In genomic region chr3:89435041-89435440, GRCm38 (mm10) we compare ENCODE assay signal across 16 mouse cellular contexts. TPM values are rescaled to one million over a fixed set of nuclear protein-coding genes. Genes with fewer than 3 reads are reported as not detected.
DNase-seq lines count a peak whose midpoint lies in the region; ATAC-seq and TF ChIP-seq lines count a peak whose summit lies in the region.
"Had no signal": no experiment of that assay in that cellular context is flagged by ENCODE, and none has a peak within 500 bp of the region (broad histone marks: within the 10 kb centered on the region; RNA-seq: fewer than 3 reads in every experiment).

No protein-coding gene starts in this region.

- dilution Hi-C loops in CH12.LX (cut with MboI; ENCODE audit: extremely low pct_ligation_motif_present, extremely low pct_unique_long_range_greater_than_20kb, low sequenced_read_pairs), result no loop called here

- DNase-seq in CH12.LX (ENCODE audit: extremely low read depth), result no peak
- peak; percentile 79 for DNase-seq in Muller cell, postnatal 12 days (ENCODE audit: inconsistent ontology term)
- no peak for DNase-seq in right cerebral cortex, postnatal 25 days
- DNase-seq in spleen, adult 12 weeks (ENCODE audit: low spot score), result no peak
- DNase-seq: adrenal gland, postnatal 14 days; cerebellum, postnatal 14 days; gastrocnemius, postnatal 36 days; heart, postnatal 4 days; lung, postnatal 14 days had no signal

- H3K4me1 ChIP-seq in hindbrain, embryonic 12.5 days, result peaks cover 34% of the 10 kb centered on the region
- peaks cover 44% of the 10 kb centered on the region for H3K4me1 ChIP-seq in hindbrain, embryonic 13.5 days (replicated peaks)
- H3K4me1 ChIP-seq in CH12.LX (ENCODE audit: control insufficient read depth in 1 of 2, insufficient read depth in 2 of 2), result peaks cover 9 to 40% of the 10 kb centered on the region in 2 experiments
- peaks cover 28% of the 10 kb centered on the region for H3K4me1 ChIP-seq in forebrain, embryonic 15.5 days

- peak overlapping the region; percentile 35; the same call in 1 of the 2 replicates for H3K27ac ChIP-seq in hindbrain, embryonic 12.5 days
- H3K27ac ChIP-seq in hindbrain, embryonic 13.5 days, result no peak overlapping the region; the same call in 1 of the 2 replicates
- H3K27ac ChIP-seq in CH12.LX (ENCODE audit: insufficient read depth, low read depth), result no peak overlapping the region
- peak overlapping the region; percentile 25 for H3K27ac ChIP-seq in forebrain, embryonic 15.5 days (replicated peaks)
- H3K27ac ChIP-seq: kidney, embryonic 15.5 days; liver, embryonic 14.5 days had no signal

- no peak overlapping the region; the same call in 1 of the 2 replicates for H3K9ac ChIP-seq in hindbrain, embryonic 12.5 days
- no peak overlapping the region for H3K9ac ChIP-seq in hindbrain, embryonic 13.5 days
- no peak overlapping the region for H3K9ac ChIP-seq in CH12.LX (ENCODE audit: insufficient read depth, low read depth)
- H3K9ac ChIP-seq in forebrain, embryonic 15.5 days (replicated peaks), result no peak overlapping the region
- H3K9ac ChIP-seq: heart, embryonic 12.5 days; kidney, embryonic 15.5 days; liver, embryonic 14.5 days had no signal

- H3K27me3 ChIP-seq in hindbrain, embryonic 12.5 days, result no peaks in the 10 kb centered on the region
- no peaks in the 10 kb centered on the region for H3K27me3 ChIP-seq in hindbrain, embryonic 13.5 days
- H3K27me3 ChIP-seq in CH12.LX (replicated peaks), result no peaks in the 10 kb centered on the region
- H3K27me3 ChIP-seq in forebrain, embryonic 15.5 days, result no peaks in the 10 kb centered on the region
- H3K27me3 ChIP-seq: heart, embryonic 12.5 days; kidney, embryonic 15.5 days had no signal

- 69% methylated on average over 7 of the region's 7 CpGs for whole genome bisulfite sequencing in hindbrain, embryonic 12.5 days
- WGBS in hindbrain, embryonic 13.5 days, result 69% methylated on average over 7 of the region's 7 CpGs
- 41% methylated on average over 7 of the region's 7 CpGs for WGBS in forebrain, embryonic 15.5 days

- no peak for ATAC-seq in hindbrain, embryonic 12.5 days (ENCODE audit: low FRiP score)
- no peak for ATAC-seq in hindbrain, embryonic 13.5 days (ENCODE audit: low FRiP score)
- no peak for ATAC-seq in forebrain, embryonic 15.5 days (replicated peaks)
- ATAC-seq in monocyte, adult 5-6 weeks (replicated peaks; ENCODE audit: insufficient number of reproducible peaks, low FRiP score, low TSS enrichment, poor library complexity, severe bottlenecking), result no peak

- no peak for TF ChIP-seq POLR2A in CH12.LX (IDR thresholded peaks at IDR 0.05; ENCODE audit: low read depth, low read length)

- in situ Hi-C loops in CH12.LX (cut with MboI; ENCODE audit: low pct_ligation_motif_present, low pct_unique_long_range_greater_than_20kb, low sequenced_read_pairs), result no loop called here

- H3K36me3 ChIP-seq in hindbrain, embryonic 12.5 days, result peaks cover 30% of the 10 kb centered on the region
- H3K36me3 ChIP-seq in hindbrain, embryonic 13.5 days, result peaks cover 29% of the 10 kb centered on the region
- H3K36me3 ChIP-seq in CH12.LX (replicated peaks in 1 of 2; ENCODE audit: control insufficient read depth in 1 of 2, insufficient read depth in 1 of 2, low read length in 1 of 2), result peaks cover 29 to 51% of the 10 kb centered on the region in 2 experiments
- H3K36me3 ChIP-seq in forebrain, embryonic 15.5 days, result peaks cover 31% of the 10 kb centered on the region

- peaks cover 19% of the 10 kb centered on the region for H3K79me2 ChIP-seq in CH12.LX (replicated peaks; ENCODE audit: control insufficient read depth, extremely low read depth, insufficient read depth, poor library complexity, severe bottlenecking)

- TF ChIP-seq EP300 in CH12.LX (IDR thresholded peaks at IDR 0.05; ENCODE audit: low read length), result no peak

- no peak overlapping the region for H3K4me2 ChIP-seq in hindbrain, embryonic 12.5 days (replicated peaks)
- no peak overlapping the region for H3K4me2 ChIP-seq in hindbrain, embryonic 13.5 days
- H3K4me2 ChIP-seq in CH12.LX (ENCODE audit: insufficient read depth, low read depth, poor library complexity, severe bottlenecking), result no peak overlapping the region
- no peak overlapping the region for H3K4me2 ChIP-seq in forebrain, embryonic 15.5 days (replicated peaks)
- H3K4me2 ChIP-seq: heart, embryonic 12.5 days; kidney, embryonic 15.5 days had no signal

- TF ChIP-seq RAD21 in CH12.LX (IDR thresholded peaks at IDR 0.05; ENCODE audit: low read depth, low read length), result no peak

- no peaks in the 10 kb centered on the region for H3K9me3 ChIP-seq in hindbrain, embryonic 12.5 days (replicated peaks)
- no peaks in the 10 kb centered on the region for H3K9me3 ChIP-seq in hindbrain, embryonic 13.5 days
- H3K9me3 ChIP-seq in CH12.LX (replicated peaks; ENCODE audit: low read length), result no peaks in the 10 kb centered on the region
- H3K9me3 ChIP-seq in forebrain, embryonic 15.5 days, result no peaks in the 10 kb centered on the region
- H3K9me3 ChIP-seq: heart, embryonic 12.5 days; kidney, embryonic 15.5 days had no signal

- TF ChIP-seq CTCF in CH12.LX (conservative IDR thresholded peaks at IDR 0.05 in 1 of 2, IDR thresholded peaks at IDR 0.05 in 1 of 2; ENCODE audit: low read depth in 2 of 2, low read length in 2 of 2), result no peak

- H3K4me3 ChIP-seq in hindbrain, embryonic 12.5 days, result no peak overlapping the region
- no peak overlapping the region for H3K4me3 ChIP-seq in hindbrain, embryonic 13.5 days
- no peak overlapping the region for H3K4me3 ChIP-seq in CH12.LX (replicated peaks in 1 of 3; ENCODE audit: low read depth in 2 of 3, low read length in 2 of 3, poor library complexity in 1 of 3)
- H3K4me3 ChIP-seq in forebrain, embryonic 15.5 days, result no peak overlapping the region
- H3K4me3 ChIP-seq: heart, embryonic 12.5 days; kidney, embryonic 15.5 days had no signal

TF ChIP-seq in CH12.LX, 34 proteins besides CTCF, POLR2A, EP300 and RAD21 (continues in another document):
- TF ChIP-seq E2F4 (IDR thresholded peaks at IDR 0.05; ENCODE audit: insufficient replicate concordance, low read depth, low read length) (no peak), IRF4 (IDR thresholded peaks at IDR 0.05; ENCODE audit: low read depth, low read length) (no peak), JUND (conservative IDR thresholded peaks at IDR 0.05; ENCODE audit: low read depth, low read length) (no peak), KAT2A (IDR thresholded peaks at IDR 0.05; ENCODE audit: insufficient replicate concordance, low read length) (no peak), SIN3A (IDR thresholded peaks at IDR 0.05; ENCODE audit: low read length) (no peak), MEF2A (IDR thresholded peaks at IDR 0.05; ENCODE audit: borderline replicate concordance, low read depth, low read length) (no peak), SMC3 (IDR thresholded peaks at IDR 0.05; ENCODE audit: low read depth, low read length) (no peak), GABPA (IDR thresholded peaks at IDR 0.05; ENCODE audit: insufficient replicate concordance, low read depth, low read length) (no peak), ZMIZ1 (IDR thresholded peaks at IDR 0.05; ENCODE audit: low read depth, low read length) (0 out of 2 replicates have a peak, but pooled peaks have one; percentile 37), CHD1 (IDR thresholded peaks at IDR 0.05; ENCODE audit: low read depth, low read length) (no peak)

RNA-seq across cellular contexts. Expression of gene Pbxip1, which starts 1.5 kb away (rescaled TPM):
- 25.3 and 26.2 TPM in 2 replicates for polyA plus RNA-seq in hindbrain, embryonic 12.5 days (2016; fragmentation: Nextera tagmentation; extraction: Ambion mirVana)
- 19.4 and 20.4 TPM in 2 replicates for polyA plus RNA-seq in hindbrain, embryonic 13.5 days (2015; fragmentation: Nextera tagmentation; extraction: Ambion mirVana)
- total RNA-seq in CH12.LX (2012; rRNA removed), result 16.3 and 18.4 TPM in 2 replicates
- 14.1 and 14.6 TPM in 2 replicates for total RNA-seq in CH12.LX (2014; rRNA removed)
- 17.3 and 17.6 TPM in 2 replicates for polyA plus RNA-seq in CH12.LX (2012; ENCODE audit: insufficient read length, low read depth)
- polyA plus RNA-seq in forebrain, embryonic 15.5 days (2015; fragmentation: Nextera tagmentation; extraction: Ambion mirVana), result 12.1 and 15.1 TPM in 2 replicates
- 149 to 190 TPM (median 158 TPM) in 3 replicates for total RNA-seq in monocyte, adult 5-6 weeks (2017)

RNA-seq across cellular contexts. Expression of gene Pygo2, which starts 5.0 kb away (rescaled TPM):
- polyA plus RNA-seq in hindbrain, embryonic 12.5 days (2016; fragmentation: Nextera tagmentation; extraction: Ambion mirVana), result 63.8 and 66.1 TPM in 2 replicates
- 38.7 and 42.0 TPM in 2 replicates for polyA plus RNA-seq in hindbrain, embryonic 13.5 days (2015; fragmentation: Nextera tagmentation; extraction: Ambion mirVana)
- total RNA-seq in CH12.LX (2012; rRNA removed), result 40.2 and 40.8 TPM in 2 replicates
- total RNA-seq in CH12.LX (2014; rRNA removed), result 21.5 and 21.9 TPM in 2 replicates
- polyA plus RNA-seq in CH12.LX (2012; ENCODE audit: insufficient read length, low read depth), result 29.7 and 31.7 TPM in 2 replicates
- polyA plus RNA-seq in forebrain, embryonic 15.5 days (2015; fragmentation: Nextera tagmentation; extraction: Ambion mirVana), result 39.4 and 41.5 TPM in 2 replicates
- 11.0 to 18.5 TPM (median 17.6 TPM) in 3 replicates for total RNA-seq in monocyte, adult 5-6 weeks (2017)

RNA-seq across cellular contexts. Expression of gene Shc1, which starts 16.8 kb away (rescaled TPM):
- 54.8 and 61.2 TPM in 2 replicates for polyA plus RNA-seq in hindbrain, embryonic 12.5 days (2016; fragmentation: Nextera tagmentation; extraction: Ambion mirVana)
- 24.3 and 24.4 TPM in 2 replicates for polyA plus RNA-seq in hindbrain, embryonic 13.5 days (2015; fragmentation: Nextera tagmentation; extraction: Ambion mirVana)
- total RNA-seq in CH12.LX (2012; rRNA removed) (23.1 and 24.2 TPM in 2 replicates), CH12.LX (2014; rRNA removed) (40.2 and 40.6 TPM in 2 replicates)
- 32.1 and 32.3 TPM in 2 replicates for polyA plus RNA-seq in CH12.LX (2012; ENCODE audit: insufficient read length, low read depth)
- polyA plus RNA-seq in forebrain, embryonic 15.5 days (2015; fragmentation: Nextera tagmentation; extraction: Ambion mirVana), result 14.3 and 15.8 TPM in 2 replicates
- total RNA-seq in monocyte, adult 5-6 weeks (2017), result 48.9 to 65.4 TPM (median 58.4 TPM) in 3 replicates

RNA-seq across cellular contexts. Expression of gene Cks1b, which starts 16.9 kb away (rescaled TPM):
- polyA plus RNA-seq in hindbrain, embryonic 12.5 days (2016; fragmentation: Nextera tagmentation; extraction: Ambion mirVana), result 249 and 274 TPM in 2 replicates
- 116 and 121 TPM in 2 replicates for polyA plus RNA-seq in hindbrain, embryonic 13.5 days (2015; fragmentation: Nextera tagmentation; extraction: Ambion mirVana)
- total RNA-seq in CH12.LX (2012; rRNA removed) (173 and 195 TPM in 2 replicates), CH12.LX (2014; rRNA removed) (224 and 268 TPM in 2 replicates)
- 200 and 270 TPM in 2 replicates for polyA plus RNA-seq in CH12.LX (2012; ENCODE audit: insufficient read length, low read depth)
- polyA plus RNA-seq in forebrain, embryonic 15.5 days (2015; fragmentation: Nextera tagmentation; extraction: Ambion mirVana), result 165 and 196 TPM in 2 replicates
- total RNA-seq in monocyte, adult 5-6 weeks (2017), result 7.5 to 10.2 TPM (median 8.1 TPM) in 3 replicates

RNA-seq across cellular contexts. Expression of gene Pmvk, which starts 19.3 kb away (rescaled TPM):
- 73.5 and 74.5 TPM in 2 replicates for polyA plus RNA-seq in hindbrain, embryonic 12.5 days (2016; fragmentation: Nextera tagmentation; extraction: Ambion mirVana)
- 101 and 105 TPM in 2 replicates for polyA plus RNA-seq in hindbrain, embryonic 13.5 days (2015; fragmentation: Nextera tagmentation; extraction: Ambion mirVana)
- total RNA-seq in CH12.LX (2012; rRNA removed) (42.1 and 50.5 TPM in 2 replicates), CH12.LX (2014; rRNA removed) (64.0 and 69.3 TPM in 2 replicates)
- 42.0 and 47.1 TPM in 2 replicates for polyA plus RNA-seq in CH12.LX (2012; ENCODE audit: insufficient read length, low read depth)
- polyA plus RNA-seq in forebrain, embryonic 15.5 days (2015; fragmentation: Nextera tagmentation; extraction: Ambion mirVana), result 80.2 and 80.9 TPM in 2 replicates
- total RNA-seq in monocyte, adult 5-6 weeks (2017), result 18.0 to 23.5 TPM (median 21.0 TPM) in 3 replicates

Comparison
In these comparisons a context has a peak if more than half of its experiments do, and no peak if none do; other contexts are left out.
1. H3K27ac ChIP-seq: peak in hindbrain, embryonic 12.5 days (single experiment) and forebrain, embryonic 15.5 days (single experiment); none in hindbrain, embryonic 13.5 days (single experiment) and CH12.LX (single experiment).